Mouse (Mus musculus) CH12.LX (cell line): ENCODE data around the gene Dscam. TPM values are rescaled to one million over a fixed set of nuclear protein-coding genes. Genes with fewer than 3 reads are reported as not detected.

Experiments used
- DNase-seq: peaks from one replicate; pipeline ENCODE4 v3.0.0-alpha.2; 2013; ENCODE audit errors: extremely low read depth
- H3K27ac ChIP-seq: 2 replicates; pipeline ENCODE4 v1.5.1; 2012; ENCODE audit warnings: low read depth, mild to moderate bottlenecking, control low read depth, moderate library complexity; ENCODE audit not compliant: insufficient read depth
- H3K27me3 ChIP-seq: replicated peaks from 2 replicates; pipeline ENCODE3; 2012; ENCODE audit warnings: inconsistent platforms
- H3K36me3 ChIP-seq, 2 experiments: replicated peaks in 1 of 2; 2 replicates each; pipeline versions ENCODE3 to v1.6.1; 2012; ENCODE audit warnings: inconsistent platforms in 1 of 2, low read length in 1 of 2, mild to moderate bottlenecking in 1 of 2, mixed read lengths in 1 of 2, moderate library complexity in 1 of 2; ENCODE audit not compliant: control insufficient read depth in 1 of 2, insufficient read depth in 1 of 2
- H3K4me1 ChIP-seq, 2 experiments: 2 replicates each; pipeline ENCODE4 v1.6.1; 2012; ENCODE audit warnings: inconsistent platforms in 1 of 2, moderate library complexity in 1 of 2; ENCODE audit not compliant: insufficient read depth in 2 of 2, control insufficient read depth in 1 of 2
- H3K4me2 ChIP-seq: 2 replicates; pipeline ENCODE4 v1.6.1; 2012; ENCODE audit warnings: low read depth, mild to moderate bottlenecking, control low read depth; ENCODE audit not compliant: poor library complexity, insufficient read depth, severe bottlenecking
- H3K4me3 ChIP-seq, 3 experiments: fragments of 150-350 bp in 1 of 3; sonication (generic) in 1 of 3; replicated peaks in 1 of 3; 2 replicates each; pipeline versions ENCODE3 to v1.5.1; 2011 to 2012; ENCODE audit warnings: low read depth in 2 of 3, low read length in 2 of 3, mild to moderate bottlenecking in 2 of 3, moderate library complexity in 2 of 3, control low read depth in 1 of 3, improper control_type of control experiment in 1 of 3, inconsistent platforms in 1 of 3, mixed read lengths in 1 of 3; ENCODE audit not compliant: poor library complexity in 1 of 3
- H3K79me2 ChIP-seq: replicated peaks from 2 replicates; pipeline ENCODE4 v1.6.1; 2012; ENCODE audit warnings: mild to moderate bottlenecking, moderate library complexity; ENCODE audit not compliant: control insufficient read depth, poor library complexity, insufficient read depth, severe bottlenecking; ENCODE audit errors: extremely low read depth
- H3K9ac ChIP-seq: 2 replicates; pipeline ENCODE4 v1.6.1; 2012; ENCODE audit warnings: low read depth, mild to moderate bottlenecking, control low read depth, moderate library complexity; ENCODE audit not compliant: insufficient read depth
- H3K9me3 ChIP-seq: replicated peaks from 2 replicates; pipeline ENCODE3; 2012; ENCODE audit warnings: low read length, inconsistent platforms, mixed read lengths
- BHLHE40 ChIP-seq: IDR thresholded peaks from 2 replicates; pipeline ENCODE4 v1.6.1; 2011; ENCODE audit warnings: mild to moderate bottlenecking, low read depth, low read length, improper control_type of control experiment
- CHD2 ChIP-seq: IDR thresholded peaks from 2 replicates; pipeline ENCODE4 v1.6.1; 2011; ENCODE audit warnings: low read length, improper control_type of control experiment
- GABPA ChIP-seq: IDR thresholded peaks from 2 replicates; pipeline ENCODE4 v1.6.1; 2012; ENCODE audit warnings: low read depth, low read length, improper control_type of control experiment, inconsistent platforms; ENCODE audit not compliant: insufficient replicate concordance
- HCFC1 ChIP-seq: IDR thresholded peaks from 2 replicates; pipeline ENCODE4 v1.6.1; 2012; ENCODE audit warnings: low read depth, mild to moderate bottlenecking, inconsistent platforms, low read length, improper control_type of control experiment
- IRF4 ChIP-seq: IDR thresholded peaks from 2 replicates; pipeline ENCODE4 v1.6.1; 2014; ENCODE audit warnings: low read depth, mild to moderate bottlenecking, inconsistent platforms, low read length, improper control_type of control experiment
- JUN ChIP-seq: IDR thresholded peaks from 2 replicates; pipeline ENCODE4 v1.6.1; 2011; ENCODE audit warnings: low read depth, mild to moderate bottlenecking, low read length, improper control_type of control experiment, moderate library complexity; ENCODE audit not compliant: insufficient read depth
- KAT2A ChIP-seq: IDR thresholded peaks from 2 replicates; pipeline ENCODE4 v1.6.1; 2012; ENCODE audit warnings: low read length, improper control_type of control experiment, inconsistent platforms; ENCODE audit not compliant: insufficient replicate concordance
- MAFK ChIP-seq: IDR thresholded peaks from 2 replicates; pipeline ENCODE4 v1.6.1; 2011; ENCODE audit warnings: low read length, improper control_type of control experiment; ENCODE audit not compliant: insufficient replicate concordance
- MAZ ChIP-seq: IDR thresholded peaks from 2 replicates; pipeline ENCODE4 v1.6.1; 2012; ENCODE audit warnings: low read depth, mild to moderate bottlenecking, inconsistent platforms, low read length, improper control_type of control experiment, moderate library complexity
- MEF2A ChIP-seq: IDR thresholded peaks from 2 replicates; pipeline ENCODE4 v1.6.1; 2014; ENCODE audit warnings: low read depth, mild to moderate bottlenecking, inconsistent platforms, low read length, improper control_type of control experiment, borderline replicate concordance
- MYC ChIP-seq: IDR thresholded peaks from 2 replicates; pipeline ENCODE4 v1.6.1; 2011; ENCODE audit warnings: low read depth, mild to moderate bottlenecking, improper control_type of control experiment, low read length
- NRF1 ChIP-seq: IDR thresholded peaks from 2 replicates; pipeline ENCODE4 v1.6.1; 2014; ENCODE audit warnings: low read depth, mild to moderate bottlenecking, inconsistent platforms, low read length, improper control_type of control experiment, moderate library complexity
- POLR2A ChIP-seq: IDR thresholded peaks from 2 replicates; pipeline ENCODE4 v1.6.1; 2011; ENCODE audit warnings: low read depth, mild to moderate bottlenecking, improper control_type of control experiment, low read length
- SIN3A ChIP-seq: IDR thresholded peaks from 2 replicates; pipeline ENCODE4 v1.6.1; 2012; ENCODE audit warnings: low read length, improper control_type of control experiment, inconsistent platforms
- SMC3 ChIP-seq: IDR thresholded peaks from 2 replicates; pipeline ENCODE4 v1.6.1; 2011; ENCODE audit warnings: low read depth, low read length, improper control_type of control experiment
- TBP ChIP-seq: conservative IDR thresholded peaks from 2 replicates; pipeline ENCODE4 v1.6.1; 2011; ENCODE audit warnings: low read depth, low read length, improper control_type of control experiment
- TCF12 ChIP-seq: IDR thresholded peaks from 2 replicates; pipeline ENCODE4 v1.6.1; 2014; ENCODE audit warnings: low read depth, mild to moderate bottlenecking, inconsistent platforms, low read length, improper control_type of control experiment
- UBTF ChIP-seq: IDR thresholded peaks from 2 replicates; pipeline ENCODE4 v1.6.1; 2012; ENCODE audit warnings: low read depth, mild to moderate bottlenecking, inconsistent platforms, low read length, improper control_type of control experiment, moderate library complexity
- USF1 ChIP-seq: IDR thresholded peaks from 2 replicates; pipeline ENCODE4 v1.6.1; 2014; ENCODE audit warnings: low read depth, mild to moderate bottlenecking, inconsistent platforms, low read length, improper control_type of control experiment
- USF2 ChIP-seq: conservative IDR thresholded peaks from 2 replicates; pipeline ENCODE4 v1.6.1; 2011; ENCODE audit warnings: low read depth, low read length, improper control_type of control experiment
- ZMIZ1 ChIP-seq: IDR thresholded peaks from 2 replicates; pipeline ENCODE4 v1.6.1; 2012; ENCODE audit warnings: low read depth, mild to moderate bottlenecking, inconsistent platforms, low read length, improper control_type of control experiment
- ZNF384 ChIP-seq: IDR thresholded peaks from 2 replicates; pipeline ENCODE4 v1.6.1; 2012; ENCODE audit warnings: low read depth, low read length, improper control_type of control experiment, inconsistent platforms
- dilution Hi-C: fragments of 300-500 bp; cut with MboI; formaldehyde crosslinking; loops from 2 replicates; pipeline ENCODE4 v1.14.3; 2020; ENCODE audit warnings: low sequenced_read_pairs; ENCODE audit not compliant: extremely low pct_unique_long_range_greater_than_20kb, extremely low pct_ligation_motif_present
- in situ Hi-C: fragments of 300-500 bp; cut with MboI; formaldehyde crosslinking; loops from 3 replicates; pipeline ENCODE4 v1.14.3; 2019; ENCODE audit warnings: low sequenced_read_pairs, low pct_ligation_motif_present, low pct_unique_long_range_greater_than_20kb, mixed read lengths
- polyA plus RNA-seq: library from polyadenylated mRNA; unstranded; fragments of >175 nt; gene quantifications from 2 replicates; pipeline ENCODE4 v1.2.1, GENCODE M21; 2012; ENCODE audit warnings: low read depth; ENCODE audit not compliant: insufficient read length
- total RNA-seq, 2 experiments: library from RNA; depleted of rRNA; stranded (reverse); fragments of 300-350 nt in 1 of 2; fragments of >200 nt in 1 of 2; gene quantifications; 2 replicates each; pipeline ENCODE4 v1.2.3; 2012 to 2014

The Dscam gene
- total and polyA plus RNA-seq, 3 experiments = under 0.01 to 0.39 (median 0.12) TPM

GRCm38 (mm10) chr16:96843691-96844400 is 326.7 kb downstream of the Dscam start:
- Histone ChIP-seq H3K9me3 (no peaks in the 10 kb centered on the region), H3K4me1 (peaks cover 0 to 13% of the 10 kb centered on the region in 2 experiments; a peak in 2 of 4 replicates), H3K36me3 (no peaks in the 10 kb centered on the region), H3K27me3 (no peaks in the 10 kb centered on the region), H3K4me2 (no peak overlapping the region), H3K79me2 (no peaks in the 10 kb centered on the region), H3K4me3 (no peak overlapping the region), H3K9ac (no peak overlapping the region), H3K27ac (no peak overlapping the region)
- DNase-seq = no peak
- in situ Hi-C loops = no loop called here
- no peak for TF ChIP-seq MAZ
- no peak for TF ChIP-seq JUN
- no peak for TF ChIP-seq TCF12
- no peak for TF ChIP-seq IRF4
- TF ChIP-seq ZNF384 = no peak
- TF ChIP-seq KAT2A = no peak
- TF ChIP-seq GABPA = no peak
- TF ChIP-seq TBP = no peak
- no peak for TF ChIP-seq POLR2A
- TF ChIP-seq UBTF = no peak
- no peak for TF ChIP-seq BHLHE40
- no peak for TF ChIP-seq NRF1
- TF ChIP-seq CHD2 = no peak
- TF ChIP-seq USF2 = no peak
- TF ChIP-seq MEF2A = no peak
- no peak for TF ChIP-seq ZMIZ1
- no peak for TF ChIP-seq USF1
- no peak for TF ChIP-seq MAFK
- dilution Hi-C loops = no loop called here

GRCm38 (mm10) chr16:96842829-96843360 is 327.7 kb downstream of the Dscam start:
- no peak overlapping the region for H3K4me2 ChIP-seq
- no peaks in the 10 kb centered on the region for H3K9me3 ChIP-seq
- TF ChIP-seq IRF4 (no peak), SIN3A (no peak), TBP (no peak), HCFC1 (no peak), ZNF384 (no peak), MYC (no peak), SMC3 (no peak)
- H3K4me1 ChIP-seq = peaks cover 0 to 13% of the 10 kb centered on the region in 2 experiments; a peak in 2 of 4 replicates
- no peak for DNase-seq
- no peak overlapping the region for H3K4me3 ChIP-seq
- no peaks in the 10 kb centered on the region for H3K79me2 ChIP-seq
- dilution Hi-C loops (no loop called here), in situ Hi-C loops (no loop called here)
- no peak overlapping the region for H3K9ac ChIP-seq
- H3K36me3 ChIP-seq = no peaks in the 10 kb centered on the region
- no peak overlapping the region for H3K27ac ChIP-seq
- H3K27me3 ChIP-seq = no peaks in the 10 kb centered on the region
